Mouse (Mus musculus): ENCODE results near the gene Foxf1.

The Foxf1 gene

GRCm38 (mm10) chr8:121115136-121115535 is 30.9 kb downstream of the Foxf1 start:
- DNase-seq (ENCODE audit: low read depth): no peak

GRCm38 (mm10) chr8:121115948-121116347 is 31.8 kb downstream of the Foxf1 start, which contains the start of gene Foxc2:
Foxc2 (plus strand) TSS chr8:121116171.
- DNase-seq (ENCODE audit: low read depth): peak; percentile 88

GRCm38 (mm10) chr8:121116591-121117185 is 32.5 kb downstream of the Foxf1 start:
- peak; percentile 57 for DNase-seq (ENCODE audit: low read depth)

GRCm38 (mm10) chr8:121117186-121117651 is 33.0 kb downstream of the Foxf1 start:
- peak; percentile 39 for DNase-seq (ENCODE audit: low read depth)

- DNase-seq (ENCODE audit: low read depth): no peak
These were observed 33.7 kb downstream of the Foxf1 start for GRCm38 (mm10) chr8:121117906-121118305.

- DNase-seq (ENCODE audit: low read depth): no peak
These were observed 34.6 kb downstream of the Foxf1 start for GRCm38 (mm10) chr8:121118634-121119420.

GRCm38 (mm10) chr8:121119635-121120455 is 35.7 kb downstream of the Foxf1 start:
- no peak for DNase-seq (ENCODE audit: low read depth)

GRCm38 (mm10) chr8:121120456-121121419 is 36.6 kb downstream of the Foxf1 start:
- no peak for DNase-seq (ENCODE audit: low read depth)

- DNase-seq (ENCODE audit: low read depth): no peak
These were observed 37.5 kb downstream of the Foxf1 start for GRCm38 (mm10) chr8:121121704-121122103.

GRCm38 (mm10) chr8:121122368-121122767 is 38.2 kb downstream of the Foxf1 start:
- DNase-seq (ENCODE audit: low read depth): no peak

GRCm38 (mm10) chr8:121123113-121123512 is 38.9 kb downstream of the Foxf1 start:
- no peak for DNase-seq (ENCODE audit: low read depth)

- no peak for DNase-seq (ENCODE audit: low read depth)
These were observed 40.5 kb downstream of the Foxf1 start for GRCm38 (mm10) chr8:121124547-121125239.

- no peak for DNase-seq (ENCODE audit: low read depth)
These were observed 41.2 kb downstream of the Foxf1 start for GRCm38 (mm10) chr8:121125311-121125876.

- DNase-seq (ENCODE audit: low read depth): no peak
These were observed 42.0 kb downstream of the Foxf1 start for GRCm38 (mm10) chr8:121126191-121126590.

GRCm38 (mm10) chr8:121126694-121127093 is 42.5 kb downstream of the Foxf1 start:
- DNase-seq (ENCODE audit: low read depth): no peak

GRCm38 (mm10) chr8:121127291-121127701 is 43.1 kb downstream of the Foxf1 start:
- no peak for DNase-seq (ENCODE audit: low read depth)

- no peak for DNase-seq (ENCODE audit: low read depth)
These were observed 43.7 kb downstream of the Foxf1 start, which contains the start of gene Foxl1 for GRCm38 (mm10) chr8:121127756-121128375. Foxl1 (plus strand) TSS chr8:121127940.

- DNase-seq (ENCODE audit: low read depth): no peak
These were observed 44.5 kb downstream of the Foxf1 start for GRCm38 (mm10) chr8:121128531-121129264.
